Mouse (Mus musculus): ENCODE results near the gene Mrpl52. TPM values are rescaled to one million over a fixed set of nuclear protein-coding genes. Genes with fewer than 3 reads are reported as not detected.

Gene Mrpl52
- total RNA-seq, 1 experiment = 137 TPM

- Histone ChIP-seq H3K4me3 (ENCODE audit: insufficient read depth in 1 of 2, low read depth in 1 of 2, low read length in 2 of 2, poor library complexity in 1 of 2, severe bottlenecking in 1 of 2) (no peak overlapping the region), H3K27ac (ENCODE audit: insufficient read depth, low read depth, low read length, poor library complexity, severe bottlenecking) (no peak overlapping the region), H3K9ac (ENCODE audit: insufficient read depth, low read depth, low read length, poor library complexity, severe bottlenecking) (no peak overlapping the region), H3K4me1 (ENCODE audit: control insufficient read depth in 2 of 2, insufficient read depth in 2 of 2, low read length in 2 of 2, poor library complexity in 1 of 2) (no peaks in the 10 kb centered on the region), H3K36me3 (ENCODE audit: control insufficient read depth, insufficient read depth, low read length, poor library complexity, severe bottlenecking) (no peaks in the 10 kb centered on the region), H3K9me3 (ENCODE audit: control insufficient read depth, insufficient read depth, low read depth, low read length) (no peaks in the 10 kb centered on the region)
- in situ Hi-C loops (cut with MboI; ENCODE audit: low sequenced_read_pairs in 2 of 2, unreplicated experiment in 2 of 2) = loop anchor here in 1 of 2 experiments (25.0 kb wide), 1 partner anchor 396 kb away; no protein-coding TSS in a partner anchor
- DNase-seq (ENCODE audit: low read depth, low spot score) = no peak
- TF ChIP-seq MAFK (IDR thresholded peaks at IDR 0.05; ENCODE audit: insufficient read depth, low read depth, low read length) = no peak
- TF ChIP-seq HCFC1 (IDR thresholded peaks at IDR 0.05; ENCODE audit: borderline replicate concordance, insufficient read depth, low read length) = no peak
- no peak for TF ChIP-seq ZNF384 (IDR thresholded peaks at IDR 0.05; ENCODE audit: low read depth, low read length)
- no peak for TF ChIP-seq ZC3H11A (IDR thresholded peaks at IDR 0.05; ENCODE audit: borderline replicate concordance, low read depth, low read length)
- TF ChIP-seq CHD2 (IDR thresholded peaks at IDR 0.05; ENCODE audit: low read depth, low read length) = no peak
These were observed 31.3 kb downstream of the Mrpl52 start for GRCm38 (mm10) chr14:54457907-54458569.

GRCm38 (mm10) chr14:54462146-54462545 is 35.4 kb downstream of the Mrpl52 start:
- Histone ChIP-seq H3K9me3 (ENCODE audit: control insufficient read depth, insufficient read depth, low read depth, low read length) (no peaks in the 10 kb centered on the region), H3K36me3 (ENCODE audit: control insufficient read depth, insufficient read depth, low read length, poor library complexity, severe bottlenecking) (no peaks in the 10 kb centered on the region; the same call in 1 of the 2 replicates), H3K27ac (ENCODE audit: insufficient read depth, low read depth, low read length, poor library complexity, severe bottlenecking) (no peak overlapping the region), H3K9ac (ENCODE audit: insufficient read depth, low read depth, low read length, poor library complexity, severe bottlenecking) (no peak overlapping the region), H3K4me1 (ENCODE audit: control insufficient read depth in 2 of 2, insufficient read depth in 2 of 2, low read length in 2 of 2, poor library complexity in 1 of 2) (no peaks in the 10 kb centered on the region), H3K4me3 (ENCODE audit: insufficient read depth in 1 of 2, low read depth in 1 of 2, low read length in 2 of 2, poor library complexity in 1 of 2, severe bottlenecking in 1 of 2) (no peak overlapping the region)
- in situ Hi-C loops (cut with MboI; ENCODE audit: low sequenced_read_pairs in 2 of 2, unreplicated experiment in 2 of 2) = loop anchor here in 1 of 2 experiments (25.0 kb wide), 1 partner anchor 400 kb away; no protein-coding TSS in a partner anchor
- TF ChIP-seq MAFK (IDR thresholded peaks at IDR 0.05; ENCODE audit: insufficient read depth, low read depth, low read length) (no peak), HCFC1 (IDR thresholded peaks at IDR 0.05; ENCODE audit: borderline replicate concordance, insufficient read depth, low read length) (no peak), ZNF384 (IDR thresholded peaks at IDR 0.05; ENCODE audit: low read depth, low read length) (no peak), CHD2 (IDR thresholded peaks at IDR 0.05; ENCODE audit: low read depth, low read length) (no peak), ZC3H11A (IDR thresholded peaks at IDR 0.05; ENCODE audit: borderline replicate concordance, low read depth, low read length) (no peak)
- no peak for DNase-seq (ENCODE audit: low read depth, low spot score)

- H3K9me3 ChIP-seq (ENCODE audit: control insufficient read depth, insufficient read depth, low read depth, low read length) = no peaks in the 10 kb centered on the region
- no peak for TF ChIP-seq CHD2 (IDR thresholded peaks at IDR 0.05; ENCODE audit: low read depth, low read length)
- TF ChIP-seq ZNF384 (IDR thresholded peaks at IDR 0.05; ENCODE audit: low read depth, low read length) = no peak
- no peak for TF ChIP-seq ZC3H11A (IDR thresholded peaks at IDR 0.05; ENCODE audit: borderline replicate concordance, low read depth, low read length)
- TF ChIP-seq MAFK (IDR thresholded peaks at IDR 0.05; ENCODE audit: insufficient read depth, low read depth, low read length) = no peak
- TF ChIP-seq HCFC1 (IDR thresholded peaks at IDR 0.05; ENCODE audit: borderline replicate concordance, insufficient read depth, low read length) = no peak
- H3K9ac ChIP-seq (ENCODE audit: insufficient read depth, low read depth, low read length, poor library complexity, severe bottlenecking) = peak overlapping the region; percentile 30; the same call in 1 of the 2 replicates
- in situ Hi-C loops (cut with MboI; ENCODE audit: low sequenced_read_pairs in 2 of 2, unreplicated experiment in 2 of 2) = loop anchor here in 1 of 2 experiments (25.0 kb wide), 1 partner anchor 401 kb away; no protein-coding TSS in a partner anchor
- DNase-seq (ENCODE audit: low read depth, low spot score) = no peak
- no peak overlapping the region for H3K27ac ChIP-seq (ENCODE audit: insufficient read depth, low read depth, low read length, poor library complexity, severe bottlenecking)
- peak overlapping the region; percentile 87 to 94 for H3K4me3 ChIP-seq (ENCODE audit: insufficient read depth in 1 of 2, low read depth in 1 of 2, low read length in 2 of 2, poor library complexity in 1 of 2, severe bottlenecking in 1 of 2)
- no peaks in the 10 kb centered on the region; a peak in 1 of 4 replicates for H3K4me1 ChIP-seq (ENCODE audit: control insufficient read depth in 2 of 2, insufficient read depth in 2 of 2, low read length in 2 of 2, poor library complexity in 1 of 2)
- H3K36me3 ChIP-seq (ENCODE audit: control insufficient read depth, insufficient read depth, low read length, poor library complexity, severe bottlenecking) = peaks cover 8% of the 10 kb centered on the region
These were observed 36.6 kb downstream of the Mrpl52 start for GRCm38 (mm10) chr14:54463108-54463958.

GRCm38 (mm10) chr14:54463959-54464292 is 37.2 kb downstream of the Mrpl52 start, which contains the start of gene Lrp10:
Lrp10 (plus strand) TSS chr14:54464137.
- in situ Hi-C loops (cut with MboI; ENCODE audit: low sequenced_read_pairs in 2 of 2, unreplicated experiment in 2 of 2) = loop anchor here in 1 of 2 experiments (25.0 kb wide), 1 partner anchor 402 kb away; no protein-coding TSS in a partner anchor
- Histone ChIP-seq H3K36me3 (ENCODE audit: control insufficient read depth, insufficient read depth, low read length, poor library complexity, severe bottlenecking) (peaks cover 14% of the 10 kb centered on the region), H3K27ac (ENCODE audit: insufficient read depth, low read depth, low read length, poor library complexity, severe bottlenecking) (peak within 1 kb of the TSS; percentile 54), H3K4me1 (ENCODE audit: control insufficient read depth in 2 of 2, insufficient read depth in 2 of 2, low read length in 2 of 2, poor library complexity in 1 of 2) (no peaks in the 10 kb centered on the region; a peak in 1 of 4 replicates), H3K9me3 (ENCODE audit: control insufficient read depth, insufficient read depth, low read depth, low read length) (no peaks in the 10 kb centered on the region), H3K4me3 (ENCODE audit: insufficient read depth in 1 of 2, low read depth in 1 of 2, low read length in 2 of 2, poor library complexity in 1 of 2, severe bottlenecking in 1 of 2) (peak within 1 kb of the TSS; percentile 87 to 94), H3K9ac (ENCODE audit: insufficient read depth, low read depth, low read length, poor library complexity, severe bottlenecking) (peak within 1 kb of the TSS; percentile 72)
- no peak for TF ChIP-seq MAFK (IDR thresholded peaks at IDR 0.05; ENCODE audit: insufficient read depth, low read depth, low read length)
- TF ChIP-seq HCFC1 (IDR thresholded peaks at IDR 0.05; ENCODE audit: borderline replicate concordance, insufficient read depth, low read length) = 0 out of 2 replicates have a peak, but pooled peaks have one; percentile 33
- DNase-seq (ENCODE audit: low read depth, low spot score) = peak; percentile 79
